Mouse (Mus musculus): ENCODE data around the gene Spaca4. TPM values are rescaled to one million over a fixed set of nuclear protein-coding genes. Genes with fewer than 3 reads are reported as not detected.

Spaca4 gene
- polyA plus RNA-seq, 2 experiments from 2014 or later = not detected

DNA sequence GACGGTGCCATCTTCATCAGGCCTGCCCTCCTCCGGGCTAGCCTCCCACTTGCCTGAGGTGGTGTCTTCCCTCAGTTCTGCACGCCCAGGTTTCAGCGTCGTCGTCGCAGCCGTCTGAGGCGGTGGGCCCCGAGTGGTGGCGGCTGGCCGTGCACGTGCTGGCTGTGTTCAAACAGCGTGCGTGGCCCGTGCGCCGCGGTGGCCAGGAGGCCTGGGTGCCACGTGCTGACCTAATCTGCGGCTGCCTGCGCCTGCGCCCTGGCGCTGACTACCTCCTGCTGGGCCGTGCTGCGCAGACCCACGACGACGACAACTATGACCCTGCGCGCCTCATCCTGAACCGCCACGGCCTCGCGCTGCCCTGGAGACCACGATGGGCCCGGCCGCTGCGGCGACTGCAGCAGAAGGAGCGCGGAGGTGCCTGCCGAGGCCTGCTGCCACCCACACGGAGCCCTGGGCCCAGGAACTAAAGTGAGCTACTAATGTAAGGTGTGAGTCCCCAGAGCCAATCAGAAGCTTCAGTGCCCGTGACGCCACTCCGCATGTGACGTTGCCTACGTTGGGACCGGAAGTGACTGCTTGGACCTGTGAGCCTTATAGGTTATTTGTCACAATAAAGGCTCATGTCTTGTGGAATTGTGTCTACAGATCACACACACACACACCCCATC is 31.6 kb downstream of the Spaca4 start, which contains the start of gene Sec1:
Sec1 (minus strand) TSS at position 482 of the 671 bp plus-strand sequence.
- ATAC-seq = no peak

DNA sequence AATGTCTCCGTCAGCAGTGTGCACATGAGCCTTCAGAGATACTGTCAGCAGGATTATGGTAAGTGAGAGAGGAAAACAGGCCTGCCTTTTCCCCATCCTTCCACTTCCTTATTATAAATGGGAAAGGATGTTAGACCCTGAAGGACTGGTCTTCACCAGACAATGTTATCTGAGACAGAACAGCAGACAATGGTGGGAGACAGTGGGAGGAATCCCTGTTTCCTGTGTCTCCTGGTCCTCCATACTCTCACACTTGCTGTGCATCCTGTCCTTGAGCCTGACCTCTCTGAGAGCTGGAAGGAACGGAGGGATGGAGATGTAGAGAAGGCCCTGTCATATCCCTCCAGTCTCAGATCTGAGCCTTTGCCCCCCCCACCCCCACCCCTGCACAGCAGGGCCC is 33.2 kb downstream of the Spaca4 start:
- ATAC-seq = no peak

DNA sequence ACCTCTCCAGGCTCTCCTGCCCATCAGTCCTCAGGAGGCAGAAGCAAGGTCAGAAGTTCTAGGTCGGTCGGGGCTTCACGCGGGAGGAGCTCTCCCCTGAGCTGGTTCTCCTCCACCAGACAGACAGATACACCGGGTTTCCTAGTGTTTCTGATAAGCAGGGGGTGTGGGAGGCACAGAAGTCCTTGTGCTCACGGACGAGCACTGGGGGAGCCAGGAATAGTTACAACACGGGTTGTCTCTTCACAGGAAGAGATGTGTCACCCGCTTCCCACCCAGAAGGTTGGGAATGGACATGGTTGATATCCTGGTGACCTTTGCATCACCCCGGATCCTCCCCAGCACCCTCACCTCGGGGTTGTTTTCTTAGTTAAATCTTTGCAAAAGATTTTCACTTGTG is 35.8 kb downstream of the Spaca4 start:
- ATAC-seq = no peak

DNA sequence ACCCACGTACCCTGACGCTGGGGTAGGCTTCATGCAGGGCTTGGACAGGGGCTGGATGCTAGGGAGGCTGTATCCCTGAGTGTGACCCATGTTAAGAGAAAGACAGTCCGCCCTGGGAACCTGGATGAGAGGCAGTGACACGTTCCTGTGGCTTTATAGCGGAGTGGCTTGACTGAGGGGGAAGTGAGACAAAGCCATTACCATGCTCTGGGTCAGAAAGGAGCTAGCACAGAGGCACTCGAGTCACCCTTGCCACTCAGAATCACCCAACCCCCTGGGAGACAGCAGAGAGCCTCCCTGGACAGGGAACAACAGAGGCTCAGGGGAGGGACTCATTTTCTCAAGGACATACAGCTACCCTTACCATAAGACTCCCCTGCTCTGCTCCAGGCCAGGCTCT is 36.5 kb downstream of the Spaca4 start:
- no peak for ATAC-seq

DNA sequence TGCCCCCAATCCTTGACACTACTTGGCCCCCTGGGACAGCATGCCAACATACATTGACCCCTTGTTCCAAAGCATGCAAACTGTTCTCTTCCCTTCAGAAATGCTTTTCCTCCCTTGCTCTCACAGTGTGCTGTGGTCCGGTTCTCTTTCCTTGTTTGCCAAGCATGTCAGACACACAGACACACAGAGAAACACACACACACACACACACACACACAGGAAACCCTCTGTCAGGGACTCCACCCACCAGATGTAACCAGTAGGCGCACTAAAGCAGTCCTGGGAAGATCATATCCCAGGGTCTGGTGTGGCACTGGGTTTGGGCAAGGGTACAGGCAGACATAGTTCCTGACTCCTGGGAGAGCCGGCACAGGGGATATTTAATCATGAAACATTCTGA is 38.8 kb downstream of the Spaca4 start:
- no peak for ATAC-seq

DNA sequence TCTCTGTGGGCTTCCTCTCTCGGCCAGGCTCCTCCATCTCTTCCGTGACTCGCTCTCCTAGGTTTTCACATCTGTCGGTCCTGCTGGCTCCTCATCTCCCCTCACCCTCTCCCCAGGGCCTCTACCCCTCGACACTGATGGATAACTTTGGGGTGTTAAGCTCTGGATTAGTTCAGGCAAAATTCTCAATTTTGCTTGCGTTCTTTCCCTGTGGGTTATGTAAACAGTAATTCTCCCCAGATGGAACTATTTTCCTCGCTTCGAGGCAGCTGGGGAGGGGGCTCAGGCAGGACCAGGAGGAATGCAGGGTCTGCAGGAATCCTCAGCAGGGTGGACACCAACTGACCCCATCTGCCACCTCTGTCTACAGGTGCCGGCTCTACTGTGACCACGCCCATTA is 39.8 kb downstream of the Spaca4 start:
- no peak for ATAC-seq

DNA sequence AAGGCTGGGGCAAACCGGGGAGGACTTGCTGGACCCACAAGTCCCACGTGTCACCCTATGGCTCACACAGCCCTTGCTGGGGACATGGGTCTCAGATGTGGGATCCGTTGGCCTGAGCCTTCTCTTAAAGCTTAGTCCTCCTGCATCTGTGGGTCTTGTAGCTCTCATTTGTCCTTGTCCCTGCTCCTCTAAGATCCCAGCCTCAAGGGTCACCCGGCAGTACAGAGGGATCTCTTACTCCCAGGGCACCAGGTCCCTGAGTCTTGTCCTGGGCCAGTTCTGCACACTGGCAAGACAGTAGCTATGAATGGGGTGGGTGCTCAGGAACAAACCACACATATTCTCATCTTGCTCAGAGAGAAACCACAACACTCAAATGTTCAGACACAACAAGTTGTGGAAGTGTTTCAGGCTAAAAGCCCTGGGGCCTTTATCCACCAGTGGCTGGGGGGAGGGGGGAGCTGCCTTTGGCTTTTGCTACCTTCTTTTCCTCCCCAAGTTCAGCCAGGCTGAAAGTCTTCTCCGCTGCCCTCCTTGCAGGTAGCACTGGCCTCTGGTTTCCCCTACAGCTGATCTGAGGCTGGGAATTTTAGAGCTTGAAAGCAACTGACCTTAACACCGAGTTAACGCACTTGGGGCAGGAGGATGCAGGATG is 42.1 kb downstream of the Spaca4 start, which contains the start of gene Ntn5:
Ntn5 (plus strand) TSS at position 627 of the 655 bp plus-strand sequence.
- no peak for ATAC-seq

DNA sequence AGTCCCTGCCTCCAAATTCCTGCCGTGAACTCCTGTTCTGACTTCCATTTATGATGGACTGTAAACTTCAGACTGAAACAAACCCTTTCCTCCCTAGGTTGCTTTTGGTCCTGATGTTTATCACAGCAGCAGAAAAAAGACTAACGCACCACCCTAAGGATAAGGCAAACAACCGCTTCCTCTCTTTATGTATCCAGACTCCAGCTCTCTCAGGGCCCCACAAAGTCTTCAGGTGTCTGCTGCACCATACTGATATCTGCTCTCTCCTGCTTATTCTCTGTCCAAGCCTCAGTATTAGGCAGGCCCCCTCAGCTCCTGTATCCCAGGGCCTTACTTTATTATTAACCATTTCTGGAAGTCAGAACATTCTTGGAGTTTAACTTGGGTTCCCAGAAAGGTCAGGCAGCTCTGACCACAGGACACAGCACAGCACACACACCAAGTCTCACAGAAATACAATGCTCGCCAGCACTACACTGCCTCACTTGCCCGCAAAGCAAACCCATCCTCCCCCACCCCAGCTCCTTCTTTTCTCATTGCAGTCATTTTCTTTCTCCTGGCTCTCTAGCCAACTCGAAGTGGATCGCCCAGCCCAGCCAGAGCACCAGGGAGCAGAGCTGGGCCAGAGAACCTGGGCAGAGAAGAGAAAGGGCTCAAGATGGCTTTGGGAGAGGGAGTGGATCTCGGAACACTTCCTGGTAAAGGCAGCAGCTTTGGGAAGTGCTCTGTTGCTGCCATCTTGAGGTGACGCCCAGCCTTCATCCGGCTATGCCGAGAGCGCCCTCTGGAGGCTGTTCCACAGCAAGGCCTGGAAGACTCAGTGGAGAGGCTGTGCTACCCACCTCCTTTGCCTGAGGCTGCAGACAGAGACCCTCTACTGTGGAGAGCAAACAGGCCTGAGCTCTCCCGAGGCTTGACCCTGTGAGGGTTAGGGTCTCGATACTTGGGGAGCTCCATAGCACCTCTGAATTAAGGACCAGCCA is 43.2 kb downstream of the Spaca4 start:
- ATAC-seq = peak; percentile 66

DNA sequence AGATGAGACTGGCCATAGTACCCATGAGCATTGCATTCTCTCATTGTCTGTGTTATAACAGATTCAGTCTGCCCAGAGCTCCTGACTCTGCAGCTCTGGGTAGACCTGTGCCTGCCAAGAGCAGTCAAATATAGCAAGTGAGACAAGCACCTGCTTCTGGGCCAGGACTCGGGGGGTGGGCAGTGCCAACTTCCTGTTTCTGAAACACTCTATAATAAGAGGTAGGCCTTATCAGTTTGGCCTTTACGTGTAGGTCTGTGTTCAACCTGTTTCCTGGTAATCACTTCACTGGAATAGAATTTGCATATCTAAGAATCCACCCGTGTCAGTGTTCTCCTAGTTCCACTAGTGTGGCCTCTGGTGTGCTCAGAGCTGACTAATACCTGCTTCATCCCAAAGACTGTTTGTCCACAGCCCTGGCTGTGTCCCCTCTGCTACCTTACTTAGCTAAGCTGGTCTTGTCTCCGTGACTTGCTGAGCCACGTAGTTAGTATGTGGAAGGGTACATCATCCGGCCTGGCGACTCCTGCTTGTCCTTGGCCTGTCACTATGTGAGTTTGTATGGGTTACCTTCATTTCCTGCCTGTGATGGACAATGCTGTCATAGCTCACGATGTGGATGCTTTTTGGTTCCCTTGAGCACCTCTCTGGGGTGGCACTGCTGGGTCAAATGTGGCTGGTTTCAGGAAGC is 44.4 kb downstream of the Spaca4 start:
- peak; percentile 50 for ATAC-seq

DNA sequence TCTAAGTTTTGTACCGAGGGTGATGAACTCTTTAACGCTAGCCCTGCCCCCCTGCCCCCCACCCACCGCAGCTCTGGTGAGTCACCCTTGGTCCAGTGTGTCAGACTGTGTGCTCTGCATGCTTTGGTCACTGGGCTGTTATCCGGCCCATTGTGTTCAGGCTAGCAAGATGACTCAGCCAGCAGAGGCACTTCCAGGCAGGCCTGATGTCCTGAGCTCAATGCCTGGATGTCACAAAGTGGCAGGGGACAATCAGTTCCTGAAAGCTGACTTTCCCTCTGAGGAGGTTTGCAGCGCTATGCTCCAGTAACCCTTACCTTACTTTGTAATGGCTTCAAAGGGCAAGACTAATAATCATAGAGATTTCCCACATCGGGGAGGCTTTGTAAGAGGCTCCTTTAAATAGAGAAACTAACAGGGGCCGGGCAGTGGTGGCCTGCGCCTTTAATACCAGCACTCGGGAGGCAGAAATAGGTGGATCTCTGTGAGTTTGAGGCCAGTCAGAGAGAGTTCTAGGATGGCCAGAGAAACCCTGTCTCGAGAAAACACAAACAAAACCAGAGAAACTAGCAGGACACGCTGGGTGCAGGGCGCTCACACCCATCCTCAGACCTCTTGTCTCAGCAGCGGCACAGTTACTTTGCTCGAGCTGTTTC is 45.5 kb downstream of the Spaca4 start:
- no peak for ATAC-seq

DNA sequence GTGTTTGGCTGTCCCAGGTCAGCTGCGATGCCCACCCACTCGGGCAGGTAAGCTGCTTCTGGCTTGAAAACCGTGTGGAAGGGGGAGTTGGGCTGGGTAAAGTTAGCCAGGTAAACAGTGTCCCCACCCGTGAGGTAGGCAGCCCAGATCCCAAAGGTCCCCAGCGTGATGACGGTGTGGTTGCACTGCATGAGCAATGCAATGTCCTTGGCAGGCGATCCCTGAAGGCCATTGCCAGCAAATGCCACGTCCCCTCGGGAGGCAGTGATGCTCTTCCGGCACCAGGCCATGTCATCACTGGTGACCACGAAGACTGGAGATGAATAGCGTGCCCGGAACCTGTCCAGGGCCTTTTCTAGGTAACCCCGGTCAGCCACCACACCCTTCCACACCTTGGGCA is 47.1 kb downstream of the Spaca4 start:
- ATAC-seq = no peak

DNA sequence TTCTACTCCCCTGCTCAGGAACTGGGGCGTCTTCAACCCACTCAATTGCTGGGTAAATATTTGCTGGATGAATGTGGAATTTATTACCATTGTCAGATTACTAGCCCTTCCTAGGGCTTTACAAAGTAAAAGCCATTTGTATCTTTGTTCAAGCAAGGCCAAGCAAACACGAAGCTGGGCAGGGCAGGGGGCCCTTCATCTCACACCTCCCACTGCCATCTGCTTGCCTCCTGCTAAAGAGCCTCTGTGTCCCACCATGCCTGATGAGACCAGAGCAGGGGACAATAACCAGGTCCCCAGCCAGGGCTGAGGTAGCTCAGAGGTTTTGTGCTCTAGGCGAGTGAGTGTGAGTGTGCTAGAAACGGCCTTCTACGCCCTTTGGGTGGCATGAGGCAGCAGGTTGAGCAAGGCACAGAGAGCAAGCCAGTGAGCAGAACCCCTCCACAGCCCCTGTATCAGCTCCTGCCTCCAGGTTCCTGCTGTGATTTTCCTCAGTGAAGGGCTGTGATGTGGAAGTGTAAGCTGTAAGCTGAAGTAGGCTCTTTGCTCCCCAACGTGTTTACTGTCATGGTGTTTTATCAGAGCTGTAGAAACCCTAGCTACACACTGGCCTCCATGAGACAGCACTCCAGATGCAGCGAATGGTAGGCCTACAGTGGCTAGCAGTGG is 47.9 kb downstream of the Spaca4 start:
- ATAC-seq = no peak

Other genes with a start within 250 kb of the Spaca4 start
- gene Tulp2, start 243.9 kb downstream of the Spaca4 start, polyA plus RNA-seq (2017; shearing (Covaris generic)) = under 1 TPM in 1 of 2 experiments, not detected in 1; 0.44 TPM
- not detected for gene Gm45808, start 239.0 kb downstream of the Spaca4 start, polyA plus RNA-seq (2017; shearing (Covaris generic))
- gene Dhdh, start 237.0 kb downstream of the Spaca4 start, polyA plus RNA-seq (2017; shearing (Covaris generic)) = 1 to 10 TPM in 1 of 2 experiments, under 1 TPM in 1; 0.61 to 1.3 TPM
- gene Nucb1, start 215.4 kb downstream of the Spaca4 start, polyA plus RNA-seq (2017; shearing (Covaris generic)) = 100 to 1,000 TPM; 103 to 130 TPM
- 10 to 100 TPM; 27.5 to 33.4 TPM for gene Ppp1r15a, start 199.5 kb downstream of the Spaca4 start, polyA plus RNA-seq (2017; shearing (Covaris generic))
- under 1 TPM in 1 of 2 experiments, not detected in 1; 0.79 TPM for gene Plekha4, start 199.5 kb downstream of the Spaca4 start, polyA plus RNA-seq (2017; shearing (Covaris generic))
- gene Hsd17b14, start 170.9 kb downstream of the Spaca4 start, polyA plus RNA-seq (2017; shearing (Covaris generic)) = not detected
- 10 to 100 TPM; 40.9 to 56.9 TPM for gene Bcat2, start 155.7 kb downstream of the Spaca4 start, polyA plus RNA-seq (2017; shearing (Covaris generic))
- not detected for gene Fgf21, start 110.3 kb downstream of the Spaca4 start, polyA plus RNA-seq (2017; shearing (Covaris generic))
- not detected for gene Fut1, start 108.5 kb downstream of the Spaca4 start, polyA plus RNA-seq (2017; shearing (Covaris generic))
- gene Izumo1, start 104.0 kb downstream of the Spaca4 start, polyA plus RNA-seq (2017; shearing (Covaris generic)) = not detected
- gene Rasip1, start 98.3 kb downstream of the Spaca4 start, polyA plus RNA-seq (2017; shearing (Covaris generic)) = under 1 TPM in 1 of 2 experiments, not detected in 1; 0.50 TPM
- not detected for gene Mamstr, start 85.8 kb downstream of the Spaca4 start, polyA plus RNA-seq (2017; shearing (Covaris generic))
- not detected for gene Fut2, start 59.4 kb downstream of the Spaca4 start, polyA plus RNA-seq (2017; shearing (Covaris generic))
- not detected for gene Ntn5, start 41.8 kb downstream of the Spaca4 start, polyA plus RNA-seq (2017; shearing (Covaris generic))
- gene Sec1, start 31.4 kb downstream of the Spaca4 start, polyA plus RNA-seq (2017; shearing (Covaris generic)) = not detected
- gene Car11, start 26.0 kb downstream of the Spaca4 start, polyA plus RNA-seq (2017; shearing (Covaris generic)) = under 1 TPM in 1 of 2 experiments, not detected in 1; 0.51 TPM
- 1 to 10 TPM; 5.2 to 8.5 TPM for gene Dbp, start 20.7 kb downstream of the Spaca4 start, polyA plus RNA-seq (2017; shearing (Covaris generic))
- gene Rpl18, start 10.4 kb downstream of the Spaca4 start, polyA plus RNA-seq (2017; shearing (Covaris generic)) = 1,000 to 10,000 TPM; 2,566 to 2,766 TPM
- 10 to 100 TPM; 10.2 to 19.6 TPM for gene Sphk2, start 7.8 kb downstream of the Spaca4 start, polyA plus RNA-seq (2017; shearing (Covaris generic))
- gene Fam83e, start 4.6 kb downstream of the Spaca4 start, polyA plus RNA-seq (2017; shearing (Covaris generic)) = not detected
- not detected for gene Lmtk3, start 57.9 kb upstream of the Spaca4 start, polyA plus RNA-seq (2017; shearing (Covaris generic))
- gene Sult2b1, start 58.9 kb upstream of the Spaca4 start, polyA plus RNA-seq (2017; shearing (Covaris generic)) = 1 to 10 TPM; 2.5 to 6.6 TPM
- 10 to 100 TPM; 13.0 to 14.4 TPM for gene Cyth2, start 88.8 kb upstream of the Spaca4 start, polyA plus RNA-seq (2017; shearing (Covaris generic))
- not detected for gene Kcnj14, start 99.0 kb upstream of the Spaca4 start, polyA plus RNA-seq (2017; shearing (Covaris generic))
- 10 to 100 TPM; 16.1 to 25.3 TPM for gene Grwd1, start 105.1 kb upstream of the Spaca4 start, polyA plus RNA-seq (2017; shearing (Covaris generic))
- 10 to 100 TPM; 23.4 to 38.5 TPM for gene Kdelr1, start 147.0 kb upstream of the Spaca4 start, polyA plus RNA-seq (2017; shearing (Covaris generic))
- gene Grin2d, start 152.6 kb upstream of the Spaca4 start, polyA plus RNA-seq (2017; shearing (Covaris generic)) = not detected
- gene Syngr4, start 170.9 kb upstream of the Spaca4 start, polyA plus RNA-seq (2017; shearing (Covaris generic)) = not detected
- gene Tmem143, start 171.1 kb upstream of the Spaca4 start, polyA plus RNA-seq (2017; shearing (Covaris generic)) = 1 to 10 TPM; 5.8 to 6.2 TPM
- 100 to 1,000 TPM; 683 to 699 TPM for gene Emp3, start 195.6 kb upstream of the Spaca4 start, polyA plus RNA-seq (2017; shearing (Covaris generic))
- 1 to 10 TPM in 1 of 2 experiments, under 1 TPM in 1; 0.96 to 2.2 TPM for gene Ccdc114, start 198.3 kb upstream of the Spaca4 start, polyA plus RNA-seq (2017; shearing (Covaris generic))

Measured in activated CD4-positive, CD25-positive, alpha-beta regulatory T cell, adult 4 months (primary cell).